Mouse (Mus musculus): ENCODE measurements around the gene Tshz2. TPM values are rescaled to one million over a fixed set of nuclear protein-coding genes. Genes with fewer than 3 reads are reported as not detected.

Tshz2 gene
- polyA plus RNA-seq, 1 experiment from 2014 or later: 22.7 TPM

DNA sequence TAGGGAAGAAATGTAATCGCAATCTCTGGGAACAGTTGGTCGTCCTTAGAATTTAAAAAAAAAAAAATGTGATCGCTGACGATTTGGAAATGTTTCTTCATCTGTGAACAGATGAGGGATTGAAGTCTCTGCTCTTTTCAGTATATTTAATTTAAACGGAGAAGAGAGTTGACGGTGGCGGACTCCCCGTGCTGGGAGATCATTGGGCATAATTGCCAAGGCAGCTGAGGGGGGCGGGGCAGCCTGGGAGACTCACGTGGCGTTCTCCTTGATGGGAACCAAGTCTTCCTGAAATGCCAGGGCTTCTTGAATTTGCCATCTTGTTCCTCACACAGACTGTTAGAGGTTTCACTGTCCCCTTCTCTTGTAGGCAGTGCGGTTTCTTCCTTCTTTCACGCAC is 404.5 kb downstream of the Tshz2 start:
- no peak overlapping the region for H3K9ac ChIP-seq
- peak overlapping the region; percentile 29; the same call in 1 of the 2 replicates for H3K4me2 ChIP-seq
- H3K9me3 ChIP-seq: no peaks in the 10 kb centered on the region
- H3K4me3 ChIP-seq: no peak overlapping the region
- H3K36me3 ChIP-seq (replicated peaks): no peaks in the 10 kb centered on the region
- 55% methylated on average over 13 of the region's 13 CpGs for WGBS
- H3K27ac ChIP-seq: peak overlapping the region; percentile 13
- no peaks in the 10 kb centered on the region for H3K27me3 ChIP-seq (replicated peaks)
- H3K4me1 ChIP-seq: peaks cover 20% of the 10 kb centered on the region
- no peak for ATAC-seq (replicated peaks)

DNA sequence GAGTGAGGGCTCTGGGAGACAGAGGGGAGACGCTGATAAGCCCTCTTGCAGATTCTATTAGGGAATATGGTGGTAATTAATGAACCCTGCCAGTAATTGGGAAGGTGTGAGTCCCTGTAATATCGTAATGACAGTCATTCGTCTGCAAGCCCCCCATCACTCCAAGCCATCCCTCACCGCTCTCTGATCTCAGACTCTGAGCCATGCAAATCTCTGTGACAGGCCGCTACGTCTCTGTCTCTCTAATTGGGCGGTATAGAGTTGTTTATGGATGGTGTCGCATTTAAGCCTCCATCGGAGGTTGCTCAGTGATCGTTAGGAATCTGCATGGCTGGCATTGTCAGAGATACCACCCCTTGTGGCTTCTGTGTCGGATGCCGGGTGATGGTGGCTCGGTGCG is 407.0 kb downstream of the Tshz2 start:
- no peaks in the 10 kb centered on the region for H3K9me3 ChIP-seq
- H3K4me1 ChIP-seq: peaks cover 20% of the 10 kb centered on the region
- ATAC-seq (replicated peaks): peak; percentile 59; the same call in 1 of the 2 replicates
- WGBS: 37% methylated on average over 14 of the region's 14 CpGs
- H3K4me3 ChIP-seq: no peak overlapping the region
- H3K4me2 ChIP-seq: no peak overlapping the region
- H3K9ac ChIP-seq: no peak overlapping the region
- no peaks in the 10 kb centered on the region for H3K36me3 ChIP-seq (replicated peaks)
- H3K27ac ChIP-seq: no peak overlapping the region
- no peaks in the 10 kb centered on the region for H3K27me3 ChIP-seq (replicated peaks)

GRCm38 (mm10) chr2:170041101-170041500 is 408.3 kb downstream of the Tshz2 start:
- 78% methylated on average over 9 of the region's 9 CpGs for WGBS
- Histone ChIP-seq H3K27me3 (replicated peaks) (no peaks in the 10 kb centered on the region), H3K27ac (no peak overlapping the region), H3K9me3 (no peaks in the 10 kb centered on the region), H3K4me3 (no peak overlapping the region), H3K4me1 (peaks cover 19% of the 10 kb centered on the region), H3K9ac (no peak overlapping the region), H3K4me2 (no peak overlapping the region), H3K36me3 (replicated peaks) (no peaks in the 10 kb centered on the region)
- ATAC-seq (replicated peaks): no peak

- 86% methylated on average over 12 of the region's 12 CpGs for WGBS
- Histone ChIP-seq H3K4me3 (no peak overlapping the region), H3K4me2 (no peak overlapping the region), H3K4me1 (peaks cover 6% of the 10 kb centered on the region; the same call in 1 of the 2 replicates), H3K27me3 (replicated peaks) (no peaks in the 10 kb centered on the region), H3K36me3 (replicated peaks) (no peaks in the 10 kb centered on the region), H3K27ac (no peak overlapping the region), H3K9me3 (no peaks in the 10 kb centered on the region), H3K9ac (no peak overlapping the region)
- no peak for ATAC-seq (replicated peaks)
Measured at GRCm38 (mm10) chr2:170042471-170043213, 409.8 kb downstream of the Tshz2 start.

- no peaks in the 10 kb centered on the region for H3K9me3 ChIP-seq
- 90% methylated on average over 7 of the region's 10 CpGs for WGBS
- H3K4me3 ChIP-seq: no peak overlapping the region
- H3K27ac ChIP-seq: no peak overlapping the region
- no peak overlapping the region for H3K4me2 ChIP-seq
- no peaks in the 10 kb centered on the region for H3K36me3 ChIP-seq (replicated peaks)
- no peak overlapping the region for H3K9ac ChIP-seq
- no peaks in the 10 kb centered on the region for H3K27me3 ChIP-seq (replicated peaks)
- H3K4me1 ChIP-seq: peaks cover 4% of the 10 kb centered on the region; the same call in 1 of the 2 replicates
- ATAC-seq (replicated peaks): no peak
Measured at GRCm38 (mm10) chr2:170043290-170043689, 410.5 kb downstream of the Tshz2 start.

- no peaks in the 10 kb centered on the region for H3K4me1 ChIP-seq
- H3K27me3 ChIP-seq (replicated peaks): no peaks in the 10 kb centered on the region
- no peaks in the 10 kb centered on the region for H3K36me3 ChIP-seq (replicated peaks)
- no peak overlapping the region for H3K27ac ChIP-seq
- H3K9me3 ChIP-seq: no peaks in the 10 kb centered on the region
- 86% methylated on average over 11 of the region's 11 CpGs for WGBS
- H3K4me3 ChIP-seq: no peak overlapping the region
- no peak overlapping the region for H3K9ac ChIP-seq
- ATAC-seq (replicated peaks): no peak
- H3K4me2 ChIP-seq: no peak overlapping the region
Measured at GRCm38 (mm10) chr2:170045896-170046295, 413.1 kb downstream of the Tshz2 start.

GRCm38 (mm10) chr2:170046371-170047145 is 413.7 kb downstream of the Tshz2 start:
- Histone ChIP-seq H3K27me3 (replicated peaks) (no peaks in the 10 kb centered on the region), H3K4me2 (no peak overlapping the region), H3K36me3 (replicated peaks) (no peaks in the 10 kb centered on the region), H3K4me1 (no peaks in the 10 kb centered on the region), H3K9ac (no peak overlapping the region), H3K9me3 (no peaks in the 10 kb centered on the region), H3K27ac (no peak overlapping the region), H3K4me3 (no peak overlapping the region)
- 93% methylated on average over 9 of the region's 9 CpGs for WGBS
- ATAC-seq (replicated peaks): no peak

GRCm38 (mm10) chr2:170048831-170049230 is 416.0 kb downstream of the Tshz2 start:
- 95% methylated on average over 1 of the region's 1 CpGs for WGBS
- no peak overlapping the region for H3K27ac ChIP-seq
- H3K4me1 ChIP-seq: no peaks in the 10 kb centered on the region
- no peaks in the 10 kb centered on the region for H3K9me3 ChIP-seq
- no peaks in the 10 kb centered on the region for H3K36me3 ChIP-seq (replicated peaks)
- H3K4me2 ChIP-seq: no peak overlapping the region
- H3K9ac ChIP-seq: no peak overlapping the region
- no peak for ATAC-seq (replicated peaks)
- no peak overlapping the region for H3K4me3 ChIP-seq
- no peaks in the 10 kb centered on the region for H3K27me3 ChIP-seq (replicated peaks)

GRCm38 (mm10) chr2:170050651-170051050 is 417.8 kb downstream of the Tshz2 start:
- no peaks in the 10 kb centered on the region for H3K27me3 ChIP-seq (replicated peaks)

GRCm38 (mm10) chr2:170051441-170051840 is 418.6 kb downstream of the Tshz2 start:
- no peaks in the 10 kb centered on the region for H3K9me3 ChIP-seq
- H3K4me1 ChIP-seq: no peaks in the 10 kb centered on the region
- no peak for ATAC-seq (replicated peaks)
- no peak overlapping the region for H3K9ac ChIP-seq
- H3K4me3 ChIP-seq: no peak overlapping the region
- H3K4me2 ChIP-seq: no peak overlapping the region
- H3K36me3 ChIP-seq (replicated peaks): no peaks in the 10 kb centered on the region
- H3K27ac ChIP-seq: no peak overlapping the region
- H3K27me3 ChIP-seq (replicated peaks): no peaks in the 10 kb centered on the region
- 50% methylated on average over 6 of the region's 6 CpGs for WGBS

More at GRCm38 (mm10) chr2:170050651-170051050, 417.8 kb downstream of the Tshz2 start:
- no peak for ATAC-seq (replicated peaks)
- WGBS: 35% methylated on average over 5 of the region's 5 CpGs
- H3K4me1 ChIP-seq: no peaks in the 10 kb centered on the region
- H3K9ac ChIP-seq: no peak overlapping the region
- no peaks in the 10 kb centered on the region for H3K36me3 ChIP-seq (replicated peaks)
- H3K27ac ChIP-seq: no peak overlapping the region
- H3K4me3 ChIP-seq: no peak overlapping the region
- H3K9me3 ChIP-seq: no peaks in the 10 kb centered on the region
- H3K4me2 ChIP-seq: no peak overlapping the region

GRCm38 (mm10) chr2:170054943-170055342 is 422.1 kb downstream of the Tshz2 start:
- no peaks in the 10 kb centered on the region for H3K27me3 ChIP-seq (replicated peaks)
- H3K4me2 ChIP-seq: no peak overlapping the region
- H3K9me3 ChIP-seq: no peaks in the 10 kb centered on the region
- H3K27ac ChIP-seq: no peak overlapping the region
- H3K4me3 ChIP-seq: no peak overlapping the region
- H3K4me1 ChIP-seq: no peaks in the 10 kb centered on the region
- no peak for ATAC-seq (replicated peaks)
- 79% methylated on average over 12 of the region's 12 CpGs for WGBS
- no peak overlapping the region for H3K9ac ChIP-seq
- H3K36me3 ChIP-seq (replicated peaks): no peaks in the 10 kb centered on the region

GRCm38 (mm10) chr2:170055413-170055812 is 422.6 kb downstream of the Tshz2 start:
- ATAC-seq (replicated peaks): no peak
- Histone ChIP-seq H3K27ac (no peak overlapping the region), H3K4me2 (no peak overlapping the region), H3K4me1 (no peaks in the 10 kb centered on the region), H3K36me3 (replicated peaks) (no peaks in the 10 kb centered on the region), H3K4me3 (no peak overlapping the region), H3K9ac (no peak overlapping the region), H3K9me3 (no peaks in the 10 kb centered on the region), H3K27me3 (replicated peaks) (no peaks in the 10 kb centered on the region)
- WGBS: 35% methylated on average over 9 of the region's 9 CpGs
